Mouse (Mus musculus) hindbrain, embryonic 12.5 days (tissue): ENCODE measurements around the gene Galnt10. TPM values are rescaled to one million over a fixed set of nuclear protein-coding genes. Genes with fewer than 3 reads are reported as not detected.
A peak's percentile ranks its signal among the peaks of the same experiment; 100 is the strongest.

Source experiments
- ATAC-seq: fragments of 200-750 bp; cut with Nextera tagmentation; 2 replicates; pipeline ENCODE4 v1.8.0; 2017; ENCODE audit warnings: moderate TSS enrichment; ENCODE audit not compliant: low FRiP score
- H3K27ac ChIP-seq: fragments of 300-500 bp; sonication (generic); 2 replicates; pipeline ENCODE4 v1.5.1; 2016; ENCODE audit warnings: mild to moderate bottlenecking
- H3K27me3 ChIP-seq: fragments of 300-500 bp; sonication (generic); 2 replicates; pipeline ENCODE4 v1.6.1; 2016; ENCODE audit warnings: mild to moderate bottlenecking
- H3K36me3 ChIP-seq: fragments of 300-500 bp; sonication (generic); 2 replicates; pipeline ENCODE4 v1.6.1; 2016; ENCODE audit warnings: mild to moderate bottlenecking
- H3K4me1 ChIP-seq: fragments of 300-500 bp; sonication (generic); 2 replicates; pipeline ENCODE4 v1.6.1; 2016
- H3K4me2 ChIP-seq: fragments of 300-500 bp; sonication (generic); replicated peaks from 2 replicates; pipeline ENCODE4 v1.6.1; 2016; ENCODE audit warnings: mild to moderate bottlenecking
- H3K4me3 ChIP-seq: fragments of 300-500 bp; sonication (generic); 2 replicates; pipeline ENCODE4 v1.5.1; 2016; ENCODE audit warnings: mild to moderate bottlenecking
- H3K9ac ChIP-seq: fragments of 300-500 bp; sonication (generic); 2 replicates; pipeline ENCODE4 v1.6.1; 2016; ENCODE audit warnings: mild to moderate bottlenecking, moderate library complexity
- H3K9me3 ChIP-seq: fragments of 300-500 bp; sonication (generic); replicated peaks from 2 replicates; pipeline ENCODE4 v1.6.1; 2016; ENCODE audit warnings: mild to moderate bottlenecking
- WGBS: fragments of 180-500 bp; shearing (Covaris S2); methylation state at CpG from one replicate; pipeline ENCODE4 v1.1.7; 2016; 5-methylcytosine and 5-hydroxymethylcytosine counted together
- polyA plus RNA-seq: library from polyadenylated mRNA; unstranded; fragments of >200 nt; fragmentation: Nextera tagmentation; extraction: Ambion mirVana; gene quantifications from 2 replicates; pipeline ENCODE4 v1.2.1, GENCODE M21; 2016

Gene Galnt10
- polyA plus RNA-seq, 1 experiment from 2014 or later, result 31.4 TPM

DNA sequence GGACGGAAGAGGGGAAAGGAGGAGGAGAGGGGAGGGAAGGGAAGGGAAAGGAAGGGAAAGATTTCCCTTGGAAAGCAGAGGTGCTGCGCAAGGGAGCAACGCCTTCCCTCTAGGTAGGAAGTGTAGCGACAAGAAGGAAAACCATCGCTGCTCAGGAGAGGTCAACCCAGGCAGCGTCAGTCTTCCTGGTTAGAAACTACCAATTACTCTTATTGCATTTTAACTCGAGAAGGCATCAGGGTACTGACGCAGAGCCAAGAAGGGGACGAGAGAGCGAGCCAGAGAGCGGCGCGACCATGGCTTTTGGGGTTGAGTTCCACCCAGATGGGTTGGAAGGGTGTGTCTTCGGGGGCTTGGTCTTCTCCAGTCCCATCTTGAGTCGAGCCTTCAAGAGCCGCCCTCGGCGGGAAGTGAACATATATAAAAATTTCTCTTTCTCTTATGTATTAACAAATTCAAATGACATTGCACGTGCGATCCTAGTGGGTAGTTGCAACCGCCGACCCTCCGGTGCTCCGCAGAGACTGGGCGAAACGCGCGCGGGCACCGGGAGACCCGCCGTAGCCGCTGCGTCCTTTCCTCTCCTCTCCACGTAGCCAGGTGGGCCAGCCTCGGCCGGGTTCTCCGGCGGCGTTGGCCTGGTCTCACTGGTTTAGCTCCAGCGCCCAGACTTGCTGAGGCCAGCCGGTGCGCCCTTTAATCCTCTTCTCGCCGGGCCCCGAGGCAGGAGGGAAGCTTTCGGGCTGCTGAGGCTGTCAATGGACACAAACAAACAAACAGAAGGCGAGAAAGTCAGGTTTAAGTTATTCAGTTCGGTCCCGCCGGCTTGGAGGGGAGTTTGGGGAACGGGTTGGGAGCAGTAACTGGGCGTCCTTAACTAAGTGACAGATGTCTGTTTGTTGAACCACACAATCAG, 184.0 kb downstream of the Galnt10 start:
- Histone ChIP-seq H3K9me3 (no peaks in the 10 kb centered on the region), H3K27ac (no peak overlapping the region), H3K4me2 (no peak overlapping the region), H3K36me3 (no peaks in the 10 kb centered on the region), H3K4me3 (no peak overlapping the region), H3K27me3 (peaks cover 95% of the 10 kb centered on the region), H3K4me1 (peaks cover 12% of the 10 kb centered on the region), H3K9ac (no peak overlapping the region)
- 1% methylated on average over 49 of the region's 53 CpGs for WGBS
- ATAC-seq, result no peak

DNA sequence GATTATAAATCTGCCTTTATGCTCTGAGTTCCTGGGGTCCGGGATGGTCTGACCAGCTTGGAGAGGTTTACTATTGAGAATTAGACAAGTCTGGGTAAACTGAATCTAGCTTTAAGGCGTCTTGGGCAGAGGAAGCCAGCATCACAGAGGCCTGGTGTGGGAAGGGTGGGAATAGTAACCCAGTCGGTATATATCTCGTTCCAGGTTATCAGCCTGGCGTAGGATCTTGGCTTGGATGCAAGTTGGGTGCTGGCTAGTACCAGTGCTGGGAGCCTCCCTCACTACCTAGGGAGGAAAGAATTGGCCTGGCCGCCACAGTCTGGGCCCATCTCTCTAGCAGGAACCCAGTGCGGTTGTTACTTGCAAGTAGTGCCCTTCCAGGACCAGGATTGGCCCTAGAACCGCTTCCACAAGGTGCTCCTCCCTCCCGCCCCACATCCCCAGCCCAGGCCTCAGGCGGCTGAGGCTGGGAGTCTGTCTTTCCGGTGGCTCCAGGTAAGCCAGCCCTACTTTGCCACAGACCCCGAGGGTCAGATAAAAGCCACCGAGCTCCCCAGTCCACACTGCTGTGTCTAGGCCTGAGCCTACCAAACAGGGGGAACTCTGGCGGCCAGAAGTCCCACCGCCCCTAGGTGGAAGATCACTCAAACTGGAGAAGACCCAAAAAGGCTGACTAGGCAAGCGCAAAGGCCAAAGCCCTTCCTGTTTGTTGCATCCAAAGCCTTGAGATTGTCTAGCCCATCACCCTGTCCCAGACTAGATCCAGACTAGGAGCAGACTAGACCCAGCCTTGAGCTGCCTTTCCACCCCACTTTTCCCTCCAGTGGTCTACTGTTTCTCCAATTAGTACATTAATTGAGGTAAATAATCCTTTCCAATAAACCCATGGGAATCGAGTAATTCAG, 184.9 kb downstream of the Galnt10 start:
- H3K9ac ChIP-seq, result no peak overlapping the region
- H3K36me3 ChIP-seq, result no peaks in the 10 kb centered on the region
- no peak for ATAC-seq
- peaks cover 12% of the 10 kb centered on the region for H3K4me1 ChIP-seq
- H3K9me3 ChIP-seq, result no peaks in the 10 kb centered on the region
- no peak overlapping the region for H3K4me3 ChIP-seq
- peaks cover 96% of the 10 kb centered on the region for H3K27me3 ChIP-seq
- no peak overlapping the region for H3K27ac ChIP-seq
- H3K4me2 ChIP-seq, result no peak overlapping the region
- WGBS, result 6% methylated on average over 17 of the region's 17 CpGs

DNA sequence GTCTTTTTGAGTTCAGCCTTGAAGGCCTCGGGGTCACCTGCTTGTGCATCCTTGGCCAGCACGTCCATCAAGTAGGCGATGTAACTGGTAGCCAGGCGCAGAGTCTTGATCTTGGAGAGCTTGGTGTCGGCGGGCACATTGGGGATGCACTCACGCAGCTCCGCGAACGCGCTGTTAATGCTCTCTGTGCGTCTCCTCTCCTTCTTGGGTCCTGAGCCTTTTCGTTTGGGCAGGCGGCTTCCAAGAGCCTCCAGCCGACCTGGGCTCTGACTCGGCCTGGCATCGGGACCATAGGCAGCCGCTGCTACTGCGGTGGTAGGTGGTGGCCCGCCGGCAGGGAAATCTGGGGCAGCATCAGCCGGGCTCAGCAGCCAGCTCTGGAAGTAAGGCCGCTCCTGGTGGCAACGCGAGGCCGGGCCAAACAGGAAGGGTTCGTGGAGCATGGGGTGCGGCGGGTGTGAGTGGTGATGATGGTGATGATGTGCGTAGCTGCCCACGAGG, 186.1 kb downstream of the Galnt10 start:
- Histone ChIP-seq H3K36me3 (no peaks in the 10 kb centered on the region), H3K4me1 (peaks cover 12% of the 10 kb centered on the region), H3K4me3 (0 out of 2 replicates have a peak overlapping the region, but pooled peaks have one; percentile 0), H3K4me2 (no peak overlapping the region), H3K9ac (no peak overlapping the region), H3K27ac (no peak overlapping the region), H3K27me3 (peaks cover 99% of the 10 kb centered on the region), H3K9me3 (no peaks in the 10 kb centered on the region)
- ATAC-seq, result no peak
- WGBS, result 2% methylated on average over 31 of the region's 31 CpGs

DNA sequence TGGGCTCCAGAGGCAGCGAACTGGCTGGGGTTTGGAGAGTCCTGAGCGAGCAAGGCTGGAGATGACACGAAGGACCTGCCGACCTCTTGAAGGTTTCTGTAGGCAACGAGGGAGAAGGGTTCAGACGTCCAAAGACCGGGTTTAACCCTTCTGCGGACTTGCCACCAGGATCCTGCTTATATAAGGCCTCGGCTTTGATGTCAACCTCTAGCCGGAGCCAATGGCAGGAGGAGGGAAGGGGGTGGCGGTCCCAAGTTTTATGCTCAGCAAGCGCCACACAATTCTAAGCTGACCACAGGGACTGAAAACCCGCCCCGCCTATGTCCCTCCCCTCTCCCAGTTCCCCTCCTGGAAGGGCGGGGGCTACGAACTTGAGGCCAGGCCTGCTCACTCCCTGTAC, 186.6 kb downstream of the Galnt10 start:
- Histone ChIP-seq H3K4me2 (no peak overlapping the region), H3K9me3 (no peaks in the 10 kb centered on the region), H3K36me3 (no peaks in the 10 kb centered on the region), H3K4me1 (peaks cover 14% of the 10 kb centered on the region), H3K27me3 (peaks cover 99% of the 10 kb centered on the region), H3K4me3 (no peak overlapping the region), H3K9ac (no peak overlapping the region), H3K27ac (no peak overlapping the region)
- WGBS, result 3% methylated on average over 16 of the region's 16 CpGs
- no peak for ATAC-seq

DNA sequence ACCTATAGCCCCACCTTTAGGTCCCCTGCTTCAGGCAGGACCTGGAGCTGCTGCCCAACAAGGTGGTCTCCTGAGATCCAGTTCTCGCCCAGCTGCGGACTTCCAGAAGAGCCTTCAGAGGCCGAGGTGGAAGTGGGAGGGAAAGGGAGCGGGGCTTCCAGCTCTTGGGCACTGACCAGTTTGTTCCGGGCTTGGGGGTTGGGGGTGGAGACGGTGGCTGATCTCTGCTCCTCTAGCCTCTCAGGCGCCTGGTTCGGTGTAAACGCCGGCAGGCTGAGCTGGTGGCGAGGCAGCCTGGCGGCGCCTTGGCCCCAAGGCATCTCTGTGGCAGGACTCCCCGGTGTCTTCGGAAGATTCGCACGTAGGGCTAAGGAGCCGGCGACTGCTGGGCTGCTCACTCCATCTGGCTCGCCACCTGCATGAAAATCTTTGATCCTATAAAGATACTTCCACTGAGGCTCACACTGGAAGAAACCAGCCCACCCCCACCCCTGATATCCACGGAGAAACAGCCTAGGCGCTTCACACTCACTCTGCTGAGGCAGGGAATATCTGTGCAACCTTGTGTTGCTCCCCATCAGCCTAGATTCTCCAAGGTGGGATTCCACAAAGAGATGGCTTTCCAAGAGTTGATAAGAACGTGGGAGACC, 187.4 kb downstream of the Galnt10 start, which contains the start of gene Hand1:
Hand1 (minus strand) TSS at position 267 of the 650 bp plus-strand sequence.
- no peak within 1 kb of the TSS for H3K4me3 ChIP-seq
- H3K9ac ChIP-seq, result no peak within 1 kb of the TSS
- WGBS, result under 1% methylated on average over 23 of the region's 23 CpGs
- peaks cover 12% of the 10 kb centered on the region for H3K4me1 ChIP-seq
- H3K27ac ChIP-seq, result no peak within 1 kb of the TSS
- no peaks in the 10 kb centered on the region for H3K9me3 ChIP-seq
- H3K27me3 ChIP-seq, result peaks cover 99% of the 10 kb centered on the region
- H3K4me2 ChIP-seq, result no peak within 1 kb of the TSS
- no peaks in the 10 kb centered on the region for H3K36me3 ChIP-seq
- ATAC-seq, result no peak

DNA sequence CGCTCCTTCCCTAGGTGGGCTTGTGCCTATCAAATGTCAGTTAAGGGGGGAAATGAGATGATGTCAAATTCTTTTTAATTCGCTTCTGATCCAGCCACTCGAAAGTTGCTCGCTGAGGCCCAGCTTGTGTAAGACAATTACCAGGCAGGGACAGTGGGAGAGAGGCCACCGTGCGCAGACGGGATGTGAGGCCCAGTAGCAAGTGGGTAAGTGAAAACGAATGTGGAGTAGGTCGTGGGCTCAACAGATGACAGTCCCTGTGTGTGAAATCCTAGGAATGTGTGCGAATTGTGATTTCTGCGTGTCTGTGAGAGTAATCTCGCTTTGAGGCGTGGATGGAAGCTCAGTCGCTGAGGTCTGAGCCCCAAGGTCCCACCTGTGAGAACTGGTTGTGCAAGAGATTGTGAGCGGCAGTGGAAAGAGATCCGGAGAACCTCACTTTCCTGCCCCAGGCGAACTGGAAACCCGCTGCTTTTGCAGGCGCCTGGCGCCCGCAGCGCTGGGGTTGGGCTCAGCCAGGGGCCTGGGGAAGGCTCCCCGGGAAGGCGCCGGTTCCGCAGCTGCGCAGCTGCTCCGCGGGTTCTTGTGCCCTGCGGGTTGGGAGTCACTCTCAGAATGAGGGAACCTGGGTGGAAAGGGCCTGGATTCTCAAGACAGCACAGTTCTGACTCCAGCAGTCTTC, 188.2 kb downstream of the Galnt10 start:
- no peak overlapping the region for H3K4me3 ChIP-seq
- under 1% methylated on average over 30 of the region's 30 CpGs for WGBS

DNA sequence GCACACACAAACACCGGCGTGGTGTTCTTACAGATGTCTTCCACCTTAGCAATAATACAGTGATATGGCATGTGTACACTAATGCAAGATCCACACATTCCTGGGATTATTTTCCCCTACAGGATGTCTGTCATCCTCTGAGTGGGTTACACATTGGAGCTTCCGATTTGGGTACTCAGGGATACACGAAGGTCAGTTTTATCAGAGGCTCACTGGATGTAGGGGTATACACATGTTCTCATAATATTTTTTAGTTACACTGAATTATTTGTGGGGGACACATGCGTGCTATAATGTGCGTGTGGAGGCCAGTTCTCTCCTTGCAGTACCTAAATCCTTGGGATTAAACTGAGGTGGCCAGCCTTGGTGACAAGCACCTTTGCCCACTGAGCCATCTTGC, 188.8 kb downstream of the Galnt10 start:
- Histone ChIP-seq H3K4me2 (no peak overlapping the region), H3K36me3 (no peaks in the 10 kb centered on the region), H3K4me1 (peaks cover 8% of the 10 kb centered on the region; the same call in 1 of the 2 replicates), H3K4me3 (no peak overlapping the region), H3K27me3 (peaks cover 98% of the 10 kb centered on the region), H3K27ac (no peak overlapping the region), H3K9me3 (no peaks in the 10 kb centered on the region), H3K9ac (no peak overlapping the region)
- ATAC-seq, result no peak
- 6% methylated on average over 6 of the region's 6 CpGs for WGBS

More for the DNA sequence above, 188.2 kb downstream of the Galnt10 start:
- no peak for ATAC-seq
- Histone ChIP-seq H3K27me3 (peaks cover 98% of the 10 kb centered on the region), H3K36me3 (no peaks in the 10 kb centered on the region), H3K4me2 (no peak overlapping the region), H3K9me3 (no peaks in the 10 kb centered on the region), H3K27ac (no peak overlapping the region), H3K9ac (no peak overlapping the region), H3K4me1 (peaks cover 8% of the 10 kb centered on the region; the same call in 1 of the 2 replicates)

DNA sequence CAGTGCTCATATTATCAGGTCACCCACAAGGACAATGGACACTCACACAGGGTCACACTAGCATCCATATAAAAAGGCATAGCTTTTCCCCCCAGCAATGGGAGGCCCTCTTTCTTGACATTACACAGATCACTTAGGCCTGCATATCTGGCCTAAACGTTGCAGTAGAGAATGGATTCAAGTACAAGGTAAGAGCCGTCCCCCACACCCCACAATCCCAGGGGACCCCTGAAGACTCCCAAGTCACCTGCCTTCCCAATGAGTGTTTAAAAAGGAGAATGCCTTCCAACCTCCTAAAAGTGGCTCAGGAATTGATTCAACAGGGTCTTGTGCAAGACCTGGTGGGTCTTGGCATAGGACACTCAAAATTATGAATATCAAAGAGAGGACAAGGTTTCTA, 190.1 kb downstream of the Galnt10 start:
- ATAC-seq, result no peak
- Histone ChIP-seq H3K4me1 (peaks cover 8% of the 10 kb centered on the region; the same call in 1 of the 2 replicates), H3K4me3 (no peak overlapping the region), H3K36me3 (no peaks in the 10 kb centered on the region), H3K4me2 (no peak overlapping the region), H3K9ac (no peak overlapping the region), H3K27ac (no peak overlapping the region), H3K27me3 (peaks cover 98% of the 10 kb centered on the region), H3K9me3 (no peaks in the 10 kb centered on the region)
- 12% methylated on average over 2 of the region's 2 CpGs for WGBS

DNA sequence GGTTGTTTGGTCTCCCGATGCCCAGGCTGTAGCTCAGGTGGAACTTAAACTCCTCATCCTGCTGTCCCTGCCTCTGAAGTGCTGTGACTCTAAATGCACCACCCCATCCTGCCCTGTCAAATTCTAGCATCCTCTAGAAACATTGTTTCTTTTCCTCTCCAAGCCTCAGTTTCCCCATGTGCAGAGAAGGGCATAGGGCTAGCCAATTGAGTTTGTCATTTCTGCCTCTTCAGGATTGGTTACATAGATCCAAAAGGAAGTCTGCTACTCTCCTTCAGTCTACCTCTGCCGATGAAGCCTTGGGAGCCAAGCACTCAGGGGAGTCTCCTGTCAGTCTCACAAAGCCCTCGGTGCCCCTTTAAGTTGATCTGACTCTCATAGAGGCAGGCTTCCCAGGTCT, 190.7 kb downstream of the Galnt10 start:
- no peak overlapping the region for H3K27ac ChIP-seq
- H3K4me2 ChIP-seq, result no peak overlapping the region
- no peaks in the 10 kb centered on the region for H3K9me3 ChIP-seq
- no peak for ATAC-seq
- H3K27me3 ChIP-seq, result peaks cover 98% of the 10 kb centered on the region
- H3K36me3 ChIP-seq, result no peaks in the 10 kb centered on the region
- no peak overlapping the region for H3K4me3 ChIP-seq
- WGBS, result 4% methylated on average over 3 of the region's 3 CpGs
- peaks cover 8% of the 10 kb centered on the region; the same call in 1 of the 2 replicates for H3K4me1 ChIP-seq
- no peak overlapping the region for H3K9ac ChIP-seq

DNA sequence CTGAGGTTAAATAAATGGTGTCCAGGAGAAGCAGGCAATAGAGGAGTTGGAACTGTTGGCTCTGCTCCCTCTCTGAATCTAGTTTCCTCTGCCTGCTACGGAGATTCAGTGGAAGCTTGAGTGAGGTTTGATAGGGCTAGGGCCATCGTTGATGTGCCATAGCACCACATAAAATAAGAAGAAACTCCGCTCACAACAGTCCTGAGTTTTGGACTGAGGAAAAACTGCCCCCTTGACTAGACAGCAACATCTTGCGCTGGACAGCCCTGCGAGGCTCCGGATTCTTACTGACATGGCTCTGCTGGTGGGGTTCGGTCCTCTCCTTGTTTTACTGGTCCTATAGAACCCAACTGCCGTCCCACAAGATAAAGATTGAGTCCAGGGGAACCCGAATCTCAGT, 191.2 kb downstream of the Galnt10 start:
- H3K4me2 ChIP-seq, result no peak overlapping the region
- WGBS, result 2% methylated on average over 9 of the region's 9 CpGs
- H3K36me3 ChIP-seq, result no peaks in the 10 kb centered on the region
- peaks cover 8% of the 10 kb centered on the region; the same call in 1 of the 2 replicates for H3K4me1 ChIP-seq
- H3K27me3 ChIP-seq, result peaks cover 98% of the 10 kb centered on the region
- H3K27ac ChIP-seq, result no peak overlapping the region
- no peak overlapping the region for H3K9ac ChIP-seq
- no peaks in the 10 kb centered on the region for H3K9me3 ChIP-seq
- H3K4me3 ChIP-seq, result no peak overlapping the region
- no peak for ATAC-seq
